Mouse (Mus musculus) hindbrain, embryonic 15.5 days (tissue): ENCODE data around the gene Sorl1. TPM values are rescaled to one million over a fixed set of nuclear protein-coding genes. Genes with fewer than 3 reads are reported as not detected.

ENCODE experiments used
- ATAC-seq: fragments of 200-750 bp; cut with Nextera tagmentation; 2 replicates; pipeline ENCODE4 v1.8.0; 2017; ENCODE audit warnings: low read depth, moderate number of reproducible peaks, moderate TSS enrichment; ENCODE audit not compliant: low FRiP score
- H3K27ac ChIP-seq: fragments of 300-500 bp; sonication (generic); replicated peaks from 2 replicates; pipeline ENCODE4 v1.5.1; 2015; ENCODE audit warnings: mild to moderate bottlenecking, inconsistent platforms
- H3K27me3 ChIP-seq: fragments of 300-500 bp; sonication (generic); 2 replicates; pipeline ENCODE4 v1.6.1; 2015; ENCODE audit warnings: control low read depth, inconsistent platforms
- H3K36me3 ChIP-seq: fragments of 300-500 bp; sonication (generic); 2 replicates; pipeline ENCODE4 v1.6.1; 2015; ENCODE audit warnings: control low read depth, inconsistent platforms
- H3K4me1 ChIP-seq: fragments of 300-500 bp; sonication (generic); replicated peaks from 2 replicates; pipeline ENCODE4 v1.6.1; 2015; ENCODE audit warnings: control low read depth, inconsistent platforms
- H3K4me2 ChIP-seq: fragments of 300-500 bp; sonication (generic); 2 replicates; pipeline ENCODE4 v1.6.1; 2015; ENCODE audit warnings: moderate library complexity, mild to moderate bottlenecking, inconsistent platforms
- H3K4me3 ChIP-seq: fragments of 300-500 bp; sonication (generic); 2 replicates; pipeline ENCODE4 v1.5.1; 2015; ENCODE audit warnings: mild to moderate bottlenecking, inconsistent platforms
- H3K9ac ChIP-seq: fragments of 300-500 bp; sonication (generic); 2 replicates; pipeline ENCODE4 v1.6.1; 2015; ENCODE audit warnings: inconsistent platforms
- H3K9me3 ChIP-seq: fragments of 300-500 bp; sonication (generic); 2 replicates; pipeline ENCODE4 v1.6.1; 2016; ENCODE audit warnings: control low read depth, inconsistent platforms
- WGBS: fragments of 180-500 bp; shearing (Covaris S2); methylation state at CpG from one replicate; pipeline ENCODE4 v1.1.7; 2015; 5-methylcytosine and 5-hydroxymethylcytosine counted together
- polyA plus RNA-seq: library from polyadenylated mRNA; unstranded; fragments of >200 nt; fragmentation: Nextera tagmentation; extraction: Ambion mirVana; gene quantifications from 2 replicates; pipeline ENCODE4 v1.2.1, GENCODE M21; 2015

The Sorl1 gene
- polyA plus RNA-seq, 1 experiment from 2014 or later: 12.4 TPM

- Histone ChIP-seq H3K4me3 (peak overlapping the region; percentile 28), H3K27me3 (no peaks in the 10 kb centered on the region), H3K27ac (peak overlapping the region; percentile 97), H3K9me3 (no peaks in the 10 kb centered on the region), H3K4me2 (peak overlapping the region; percentile 77), H3K9ac (peak overlapping the region; percentile 56), H3K36me3 (no peaks in the 10 kb centered on the region), H3K4me1 (peaks cover 48% of the 10 kb centered on the region)
- peak; percentile 42; the same call in 1 of the 2 replicates for ATAC-seq
- 2% methylated on average over 8 of the region's 8 CpGs for WGBS
Measured at GRCm38 (mm10) chr9:41953486-41953885, 170.6 kb downstream of the Sorl1 start.

- no peaks in the 10 kb centered on the region for H3K9me3 ChIP-seq
- H3K4me1 ChIP-seq: peaks cover 48% of the 10 kb centered on the region
- H3K4me3 ChIP-seq: peak overlapping the region; percentile 5; the same call in 1 of the 2 replicates
Measured at GRCm38 (mm10) chr9:41952650-41953204, 171.4 kb downstream of the Sorl1 start.

DNA sequence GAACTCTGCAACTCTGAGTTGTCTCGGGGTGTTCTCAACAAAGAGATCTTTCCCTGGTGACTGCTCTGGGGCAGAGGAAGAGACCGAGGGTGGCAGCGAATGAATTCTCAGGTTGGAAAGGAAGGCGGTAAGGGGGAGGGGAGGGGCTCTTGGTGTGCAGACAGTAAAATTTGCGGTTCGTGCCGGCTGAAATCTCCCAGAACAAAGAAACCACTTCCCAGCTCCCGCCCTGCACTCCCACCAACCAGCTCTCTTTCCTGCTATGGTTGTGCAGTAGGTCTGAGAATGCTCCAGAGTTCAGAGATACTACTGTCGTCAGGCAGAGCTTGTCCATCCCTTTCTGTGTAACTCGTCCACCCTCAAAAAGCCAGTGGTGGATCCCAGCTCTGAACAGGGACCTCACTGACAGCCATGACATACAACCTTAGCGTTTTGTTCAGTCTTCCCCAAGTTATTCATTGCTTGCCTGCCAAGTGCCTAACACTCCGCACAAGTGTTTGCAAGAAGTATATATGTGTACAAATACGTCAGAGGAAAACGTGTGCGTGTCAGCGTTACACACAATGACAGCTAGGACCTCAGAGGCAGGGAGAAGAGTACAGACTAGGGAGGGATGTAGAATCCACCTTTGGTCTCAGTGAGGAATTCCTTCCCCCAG lies 172.5 kb downstream of the Sorl1 start:
- Histone ChIP-seq H3K9me3 (no peaks in the 10 kb centered on the region), H3K4me1 (peaks cover 48% of the 10 kb centered on the region), H3K27me3 (no peaks in the 10 kb centered on the region), H3K4me2 (peak overlapping the region; percentile 77), H3K4me3 (peak overlapping the region; percentile 45), H3K9ac (peak overlapping the region; percentile 56), H3K36me3 (no peaks in the 10 kb centered on the region), H3K27ac (peak overlapping the region; percentile 97)
- ATAC-seq: peak; percentile 61
- WGBS: 8% methylated on average over 16 of the region's 16 CpGs

More at GRCm38 (mm10) chr9:41952650-41953204, 171.4 kb downstream of the Sorl1 start:
- Histone ChIP-seq H3K9ac (peak overlapping the region; percentile 56), H3K4me2 (peak overlapping the region; percentile 77), H3K27ac (peak overlapping the region; percentile 97), H3K27me3 (no peaks in the 10 kb centered on the region), H3K36me3 (no peaks in the 10 kb centered on the region)
- no peak for ATAC-seq
- 34% methylated on average over 7 of the region's 7 CpGs for WGBS

- H3K4me3 ChIP-seq: peak overlapping the region; percentile 45
- under 1% methylated on average over 21 of the region's 21 CpGs for WGBS
- peak overlapping the region; percentile 97 for H3K27ac ChIP-seq
- no peaks in the 10 kb centered on the region for H3K9me3 ChIP-seq
- H3K9ac ChIP-seq: peak overlapping the region; percentile 56
- H3K27me3 ChIP-seq: no peaks in the 10 kb centered on the region
- H3K4me2 ChIP-seq: peak overlapping the region; percentile 77
- H3K4me1 ChIP-seq: peaks cover 48% of the 10 kb centered on the region
- ATAC-seq: peak; percentile 81
- H3K36me3 ChIP-seq: no peaks in the 10 kb centered on the region
Measured at GRCm38 (mm10) chr9:41950991-41951451, 173.1 kb downstream of the Sorl1 start.

DNA sequence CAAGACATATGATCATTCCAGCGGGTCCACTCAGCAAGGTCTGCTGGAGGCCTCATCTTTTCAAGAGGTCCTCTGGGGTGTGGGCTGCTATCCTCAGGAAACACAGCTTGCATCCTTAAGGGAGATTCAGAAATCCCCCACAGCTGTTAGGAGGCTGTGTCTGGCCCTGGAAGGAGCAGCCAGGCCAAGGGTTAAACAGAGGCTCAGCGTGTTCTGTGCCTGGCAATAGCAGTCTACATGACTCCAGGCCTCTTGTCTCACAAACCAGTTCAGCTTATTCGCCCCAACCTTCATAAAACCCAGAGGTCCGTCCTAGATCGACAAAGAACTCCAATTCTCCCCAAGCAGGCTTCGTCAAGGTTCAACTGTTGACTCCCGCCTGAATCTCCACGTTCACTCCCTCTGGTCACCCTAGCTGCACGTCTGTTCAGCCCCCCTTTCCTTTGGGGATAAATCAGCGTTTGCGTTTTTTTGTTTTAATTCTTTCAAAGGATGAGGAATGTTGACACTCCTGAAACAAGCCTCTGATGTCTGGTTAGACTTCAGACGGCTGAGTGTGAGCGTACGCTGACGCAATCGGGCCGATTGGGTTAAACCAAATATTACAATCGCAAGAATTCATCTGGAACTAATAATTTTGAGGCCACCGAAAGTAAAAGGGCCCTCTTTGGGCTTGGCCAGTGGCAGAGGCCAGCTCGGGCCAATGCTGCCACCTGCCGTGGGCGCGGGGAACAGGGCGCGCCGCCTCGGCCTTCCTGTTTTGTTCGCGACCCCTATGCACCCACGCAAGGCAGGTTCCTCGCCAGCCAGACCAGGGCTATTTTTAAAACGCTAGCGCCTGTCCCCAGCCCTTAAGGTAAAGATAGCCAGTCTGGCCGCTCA lies 173.7 kb downstream of the Sorl1 start:
- 2% methylated on average over 34 of the region's 34 CpGs for WGBS
- Histone ChIP-seq H3K4me2 (peak overlapping the region; percentile 77), H3K9ac (peak overlapping the region; percentile 56), H3K9me3 (no peaks in the 10 kb centered on the region), H3K27ac (peak overlapping the region; percentile 97), H3K4me1 (peaks cover 48% of the 10 kb centered on the region), H3K27me3 (no peaks in the 10 kb centered on the region), H3K4me3 (peak overlapping the region; percentile 45), H3K36me3 (no peaks in the 10 kb centered on the region)
- ATAC-seq: peak; percentile 81

DNA sequence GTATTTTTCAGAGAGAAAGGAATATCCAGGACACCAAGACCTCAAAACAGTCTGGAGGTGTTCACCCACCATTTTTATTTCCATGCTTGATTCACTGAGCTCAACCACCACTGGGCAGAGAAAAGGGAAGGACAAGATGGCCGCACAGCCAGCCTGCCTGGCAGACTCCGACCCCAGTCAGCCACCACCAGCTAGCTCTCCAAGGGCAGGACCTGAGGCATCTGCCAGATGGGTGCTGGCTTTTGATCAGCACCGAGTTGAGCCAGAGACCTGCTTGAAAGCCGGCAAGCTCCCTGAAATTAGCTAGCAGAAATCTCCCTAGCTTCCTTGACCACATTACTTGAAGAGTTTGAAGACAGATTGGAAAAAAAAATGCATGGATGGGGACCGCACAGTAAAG lies 174.6 kb downstream of the Sorl1 start:
- Histone ChIP-seq H3K4me1 (peaks cover 48% of the 10 kb centered on the region), H3K27ac (peak overlapping the region; percentile 97), H3K9ac (peak overlapping the region; percentile 56), H3K4me2 (peak overlapping the region; percentile 77), H3K36me3 (no peaks in the 10 kb centered on the region), H3K27me3 (no peaks in the 10 kb centered on the region), H3K4me3 (no peak overlapping the region), H3K9me3 (no peaks in the 10 kb centered on the region)
- ATAC-seq: no peak
- WGBS: 53% methylated on average over 5 of the region's 5 CpGs

- no peak overlapping the region for H3K4me3 ChIP-seq
- H3K4me2 ChIP-seq: no peak overlapping the region
- no peak overlapping the region for H3K9ac ChIP-seq
- no peaks in the 10 kb centered on the region for H3K36me3 ChIP-seq
- no peaks in the 10 kb centered on the region for H3K27me3 ChIP-seq
- ATAC-seq: no peak
- WGBS: 94% methylated on average over 7 of the region's 7 CpGs
- H3K4me1 ChIP-seq: peaks cover 25% of the 10 kb centered on the region
- H3K9me3 ChIP-seq: no peaks in the 10 kb centered on the region
- no peak overlapping the region for H3K27ac ChIP-seq
Measured at GRCm38 (mm10) chr9:41944964-41945363, 179.1 kb downstream of the Sorl1 start.

DNA sequence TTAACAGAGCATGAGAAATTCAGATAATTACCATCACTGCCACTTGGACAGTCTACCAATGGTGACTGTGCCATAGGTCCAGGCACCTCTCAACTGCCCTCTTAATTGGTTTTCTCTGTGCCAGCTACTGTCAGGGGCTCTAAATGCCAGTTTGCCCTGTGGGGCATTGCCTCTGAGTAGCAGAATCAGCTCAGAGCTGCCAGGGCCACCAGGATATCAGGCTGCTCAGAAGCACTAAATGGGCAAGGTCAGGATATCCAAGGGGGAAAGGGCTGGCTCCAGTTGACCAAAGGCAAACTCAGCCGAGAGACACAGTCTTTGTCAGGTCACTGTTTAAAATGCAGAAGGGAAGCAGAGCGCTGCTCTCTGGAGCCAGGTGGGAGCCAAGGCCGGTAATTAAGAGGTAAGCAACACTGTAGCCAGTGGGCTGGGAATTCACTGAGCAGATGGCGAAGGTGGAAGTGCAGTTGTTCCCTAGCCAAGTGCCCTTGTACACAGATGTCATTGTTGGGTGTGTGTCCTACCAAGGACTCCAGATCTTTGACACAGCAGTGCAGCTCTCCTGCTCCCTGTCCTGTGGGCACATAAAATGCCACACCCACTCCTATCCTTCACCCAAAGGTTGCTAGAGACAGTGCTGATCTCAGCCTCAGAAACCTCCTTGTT lies 181.0 kb downstream of the Sorl1 start:
- H3K4me2 ChIP-seq: no peak overlapping the region
- peak; percentile 57 for ATAC-seq
- H3K9me3 ChIP-seq: no peaks in the 10 kb centered on the region
- no peaks in the 10 kb centered on the region for H3K36me3 ChIP-seq
- H3K4me3 ChIP-seq: no peak overlapping the region
- H3K27ac ChIP-seq: peak overlapping the region; percentile 10; the same call in 1 of the 2 replicates
- no peak overlapping the region for H3K9ac ChIP-seq
- WGBS: 56% methylated on average over 4 of the region's 4 CpGs
- H3K4me1 ChIP-seq: peaks cover 30% of the 10 kb centered on the region
- no peaks in the 10 kb centered on the region for H3K27me3 ChIP-seq

GRCm38 (mm10) chr9:41940311-41940853 lies 183.7 kb downstream of the Sorl1 start:
- Histone ChIP-seq H3K9ac (no peak overlapping the region), H3K4me3 (no peak overlapping the region), H3K4me1 (peaks cover 49% of the 10 kb centered on the region), H3K4me2 (no peak overlapping the region), H3K27me3 (no peaks in the 10 kb centered on the region), H3K36me3 (no peaks in the 10 kb centered on the region), H3K27ac (0 out of 2 replicates have a peak overlapping the region, but pooled peaks have one; percentile 34), H3K9me3 (no peaks in the 10 kb centered on the region)
- ATAC-seq: no peak
- WGBS: 71% methylated on average over 10 of the region's 10 CpGs

DNA sequence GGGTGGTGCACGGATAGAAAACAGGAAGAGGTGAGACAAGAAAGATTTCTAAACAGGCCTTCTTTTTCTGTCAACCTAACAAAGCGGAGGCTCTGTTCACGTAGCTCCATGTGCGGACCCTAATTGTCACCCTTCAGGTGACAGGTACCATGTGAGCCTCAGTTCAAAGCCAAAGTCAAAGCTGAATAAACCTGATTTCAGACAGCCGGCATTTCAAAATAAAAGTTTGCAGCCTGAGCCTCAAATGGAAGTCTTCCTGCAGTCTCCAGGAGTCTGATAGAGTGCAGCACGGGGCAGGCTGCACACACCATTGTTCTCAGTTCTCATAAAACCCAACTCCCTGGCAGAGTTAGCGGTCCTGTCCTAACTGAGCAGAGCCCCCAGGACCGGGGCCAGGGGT lies 185.6 kb downstream of the Sorl1 start:
- WGBS: 41% methylated on average over 8 of the region's 8 CpGs
- no peak overlapping the region for H3K4me2 ChIP-seq
- H3K9ac ChIP-seq: no peak overlapping the region
- H3K27me3 ChIP-seq: no peaks in the 10 kb centered on the region
- no peak for ATAC-seq
- H3K4me1 ChIP-seq: peaks cover 59% of the 10 kb centered on the region
- H3K27ac ChIP-seq: peak overlapping the region; percentile 83
- H3K4me3 ChIP-seq: no peak overlapping the region
- no peaks in the 10 kb centered on the region for H3K36me3 ChIP-seq
- no peaks in the 10 kb centered on the region for H3K9me3 ChIP-seq

DNA sequence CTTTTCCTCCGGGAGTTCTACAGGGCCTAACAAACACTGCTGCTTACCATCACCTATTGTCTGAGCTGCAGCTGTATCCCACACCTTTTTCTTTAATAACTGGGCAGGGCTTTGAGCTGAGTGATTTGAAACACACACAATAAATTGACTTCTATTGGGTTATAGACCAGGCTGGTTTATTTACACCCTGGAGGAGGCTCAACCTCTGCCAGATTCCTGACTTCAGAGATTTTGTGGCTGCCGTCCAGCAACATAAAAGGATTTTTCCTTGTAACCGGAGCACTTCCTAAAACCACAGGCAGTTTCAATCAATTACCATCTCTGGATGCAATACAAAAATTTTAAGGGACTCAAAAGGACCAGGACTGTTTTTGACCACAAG lies 186.1 kb downstream of the Sorl1 start:
- 20% methylated on average over 3 of the region's 3 CpGs for WGBS
- no peak for ATAC-seq
- no peaks in the 10 kb centered on the region for H3K27me3 ChIP-seq
- H3K9ac ChIP-seq: no peak overlapping the region
- peak overlapping the region; percentile 83 for H3K27ac ChIP-seq
- H3K9me3 ChIP-seq: no peaks in the 10 kb centered on the region
- H3K4me2 ChIP-seq: no peak overlapping the region
- H3K4me1 ChIP-seq: peaks cover 55% of the 10 kb centered on the region
- H3K36me3 ChIP-seq: no peaks in the 10 kb centered on the region
- H3K4me3 ChIP-seq: no peak overlapping the region
